Comparison of ENCODE assay signal across 20 mouse cellular contexts in the genomic region with DNA sequence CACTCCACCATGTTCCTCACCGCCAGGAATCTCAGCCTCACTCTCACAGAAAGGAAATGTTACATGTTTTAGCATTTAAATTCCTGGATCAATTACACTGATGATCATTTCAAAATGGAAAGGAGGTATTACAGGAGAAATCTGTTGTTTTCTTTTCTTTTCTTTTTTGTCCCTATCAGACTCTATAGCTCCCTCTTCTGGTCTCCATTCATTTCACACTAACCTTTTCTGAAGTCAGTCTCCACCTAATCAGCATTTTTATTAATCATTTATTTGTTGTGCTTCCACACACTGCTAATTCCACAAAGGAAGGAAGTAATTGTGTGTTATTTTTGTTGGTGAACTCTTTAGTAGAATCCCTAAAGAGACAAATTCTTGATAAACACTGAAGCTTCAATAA.
DNase-seq lines count a peak whose midpoint lies in the region; ATAC-seq and TF ChIP-seq lines count a peak whose summit lies in the region.
"Had no signal": no experiment of that assay in that cellular context is flagged by ENCODE, and none has a peak within 500 bp of the region (broad histone marks: within the 10 kb centered on the region; RNA-seq: fewer than 3 reads in every experiment).

No protein-coding gene starts in this region.

- TF ChIP-seq CTCF in kidney, adult 2 months (conservative IDR thresholded peaks at IDR 0.05; ENCODE audit: insufficient read depth, insufficient read length, low read depth, low read length), result no peak
- TF ChIP-seq CTCF in midbrain, postnatal 0 days (IDR thresholded peaks at IDR 0.05), result 0 out of 2 replicates have a peak, but pooled peaks have one; percentile 18

- DNase-seq in embryo, embryonic 10.5 days (ENCODE audit: low spot score), result peak; percentile 36
- DNase-seq in embryo, embryonic 11 days, result no peak
- DNase-seq in kidney, adult 9 months, result peak; percentile 5
- DNase-seq in kidney, adult 2 months, result no peak
- no peak for DNase-seq in midbrain, postnatal 0 days (ENCODE audit: low spot score)
- no peak for DNase-seq in adrenal gland, postnatal 25 days
- no peak for DNase-seq in lung, postnatal 36 days
- DNase-seq: adrenal gland, adult 8-10 months; cerebellum, postnatal 14 days; gastrocnemius, postnatal 25 days; layer of hippocampus, adult 9-11 months; lung, adult 18-20 months; lung, postnatal 4 days; right cerebral cortex, postnatal 25 days; thymus, adult 2 months had no signal

- H3K9ac ChIP-seq in midbrain, postnatal 0 days (replicated peaks; ENCODE audit: low read length, poor library complexity, severe bottlenecking), result no peak overlapping the region
- no peak overlapping the region for H3K9ac ChIP-seq in midbrain, embryonic 15.5 days
- H3K9ac ChIP-seq: forebrain, embryonic 12.5 days; neural tube, embryonic 13.5 days had no signal

- TF ChIP-seq POLR2A in kidney, adult 2 months (IDR thresholded peaks at IDR 0.05; ENCODE audit: low read depth, low read length), result no peak

- no peak overlapping the region for H3K27ac ChIP-seq in kidney, adult 2 months (ENCODE audit: insufficient read depth, low read depth, low read length)
- no peak overlapping the region for H3K27ac ChIP-seq in midbrain, postnatal 0 days (ENCODE audit: low read depth, low read length)
- H3K27ac ChIP-seq in midbrain, embryonic 15.5 days, result no peak overlapping the region
- H3K27ac ChIP-seq: forebrain, embryonic 12.5 days; hindbrain, embryonic 10.5 days; neural tube, embryonic 13.5 days had no signal

- H3K9me3 ChIP-seq in midbrain, postnatal 0 days (ENCODE audit: low read length), result no peaks in the 10 kb centered on the region
- H3K9me3 ChIP-seq in midbrain, embryonic 15.5 days, result no peaks in the 10 kb centered on the region
- H3K9me3 ChIP-seq: forebrain, embryonic 12.5 days; hindbrain, embryonic 10.5 days; neural tube, embryonic 13.5 days had no signal

- H3K36me3 ChIP-seq in kidney, adult 2 months (ENCODE audit: control insufficient read depth, insufficient read depth, low read length), result no peaks in the 10 kb centered on the region
- no peaks in the 10 kb centered on the region for H3K36me3 ChIP-seq in midbrain, postnatal 0 days (ENCODE audit: insufficient read depth, low read length)
- no peaks in the 10 kb centered on the region for H3K36me3 ChIP-seq in midbrain, embryonic 15.5 days (replicated peaks)
- H3K36me3 ChIP-seq: forebrain, embryonic 12.5 days; hindbrain, embryonic 10.5 days; neural tube, embryonic 13.5 days had no signal

- no peaks in the 10 kb centered on the region; the same call in 1 of the 2 replicates for H3K27me3 ChIP-seq in kidney, adult 2 months (replicated peaks; ENCODE audit: control insufficient read depth, insufficient read depth, low read length)
- no peaks in the 10 kb centered on the region for H3K27me3 ChIP-seq in midbrain, postnatal 0 days (ENCODE audit: insufficient read depth, low read length)
- H3K27me3 ChIP-seq in midbrain, embryonic 15.5 days (replicated peaks), result no peaks in the 10 kb centered on the region
- H3K27me3 ChIP-seq: forebrain, embryonic 12.5 days; neural tube, embryonic 13.5 days had no signal

- no peak for ATAC-seq in midbrain, postnatal 0 days (ENCODE audit: low FRiP score)
- no peak for ATAC-seq in midbrain, embryonic 15.5 days (replicated peaks)

- no peak overlapping the region for H3K4me2 ChIP-seq in midbrain, postnatal 0 days (ENCODE audit: low read depth, low read length, poor library complexity, severe bottlenecking)
- H3K4me2 ChIP-seq in midbrain, embryonic 15.5 days, result no peak overlapping the region
- H3K4me2 ChIP-seq: forebrain, embryonic 12.5 days; liver, embryonic 11.5 days; neural tube, embryonic 13.5 days had no signal

- no peak overlapping the region for H3K4me3 ChIP-seq in kidney, adult 2 months (ENCODE audit: insufficient read depth, low read depth, low read length)
- H3K4me3 ChIP-seq in midbrain, postnatal 0 days (ENCODE audit: low read depth, low read length), result no peak overlapping the region
- no peak overlapping the region for H3K4me3 ChIP-seq in midbrain, embryonic 15.5 days
- H3K4me3 ChIP-seq: forebrain, embryonic 12.5 days; hindbrain, embryonic 10.5 days; neural tube, embryonic 13.5 days had no signal

- H3K4me1 ChIP-seq in kidney, adult 2 months (ENCODE audit: control insufficient read depth, insufficient read depth, low read length), result no peaks in the 10 kb centered on the region
- no peaks in the 10 kb centered on the region for H3K4me1 ChIP-seq in midbrain, postnatal 0 days (ENCODE audit: insufficient read depth, low read length)
- no peaks in the 10 kb centered on the region for H3K4me1 ChIP-seq in midbrain, embryonic 15.5 days
- H3K4me1 ChIP-seq: forebrain, embryonic 12.5 days; hindbrain, embryonic 10.5 days; neural tube, embryonic 13.5 days had no signal

- WGBS in kidney, adult 2 months, result 76% methylated on average over 1 of the region's 1 CpGs
- 59% methylated on average over 1 of the region's 1 CpGs for WGBS in midbrain, postnatal 0 days
- 67% methylated on average over 1 of the region's 1 CpGs for WGBS in midbrain, embryonic 15.5 days

Comparison
In these comparisons a context has a peak if more than half of its experiments do, and no peak if none do; other contexts are left out.
1. DNase-seq: peak in embryo, embryonic 10.5 days (single experiment) and kidney, adult 9 months (single experiment); none in embryo, embryonic 11 days (single experiment), kidney, adult 2 months (single experiment), midbrain, postnatal 0 days (single experiment), adrenal gland, postnatal 25 days (single experiment) and lung, postnatal 36 days (single experiment).